Mouse (Mus musculus) embryo, embryonic 10 days (tissue): ENCODE data around the gene Rdh19.
"Not testable (repeated sequence)": the region's sequence is repeated elsewhere in the genome, so short reads cannot be mapped to it uniquely, and the experiment has no call there.

Source experiments
- DNase-seq: peaks from one replicate; pipeline ENCODE4 v3.0.0-alpha.2; 2015; ENCODE audit warnings: low spot score

The Rdh19 gene

DNA sequence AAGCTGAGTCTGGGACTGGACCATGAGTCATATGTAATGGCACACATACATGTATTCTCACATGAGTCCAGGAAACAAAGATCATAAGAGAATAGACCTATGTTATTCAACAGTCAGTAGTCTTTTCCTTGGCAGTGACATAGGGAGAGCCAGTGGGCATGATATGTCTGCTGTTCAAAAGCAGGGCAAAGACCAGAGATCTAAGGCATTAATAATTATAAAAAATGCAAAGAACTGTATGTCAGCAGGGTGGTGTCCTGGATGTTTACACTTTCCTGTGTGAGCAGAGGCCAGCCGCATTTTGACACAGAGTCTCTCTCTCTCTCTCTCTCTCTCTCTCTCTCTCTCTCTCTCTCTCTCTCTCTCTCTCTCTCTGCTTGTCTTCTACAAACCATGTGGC is at the start of gene Rdh19:
Gene Rdh19, plus strand, starts transcription at position 301 of the 400 bp plus-strand sequence.
- DNase-seq = no peak

DNA sequence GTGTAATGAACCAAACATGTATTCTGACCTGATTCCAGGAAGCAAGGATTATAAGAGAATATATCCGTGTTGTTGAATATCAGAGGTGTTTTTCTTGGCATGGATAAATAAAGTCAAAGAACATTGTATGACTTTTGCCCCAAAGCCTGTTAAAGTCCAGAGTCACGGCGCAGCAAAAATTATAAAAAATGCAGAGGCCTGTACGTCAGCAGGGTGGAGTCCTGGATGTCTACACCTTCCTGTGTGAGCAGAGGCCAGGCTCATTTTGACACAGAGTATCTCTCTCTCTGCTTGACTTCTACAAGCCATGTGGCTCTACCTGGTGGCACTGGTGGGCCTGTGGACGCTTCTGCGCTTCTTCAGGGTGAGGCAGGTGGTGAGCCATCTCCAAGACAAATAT is 48.8 kb upstream of the Rdh19 start, which contains the start of gene Rdh16:
Gene Rdh16, plus strand, starts transcription at position 262 of the 400 bp plus-strand sequence.
- DNase-seq = no peak

DNA sequence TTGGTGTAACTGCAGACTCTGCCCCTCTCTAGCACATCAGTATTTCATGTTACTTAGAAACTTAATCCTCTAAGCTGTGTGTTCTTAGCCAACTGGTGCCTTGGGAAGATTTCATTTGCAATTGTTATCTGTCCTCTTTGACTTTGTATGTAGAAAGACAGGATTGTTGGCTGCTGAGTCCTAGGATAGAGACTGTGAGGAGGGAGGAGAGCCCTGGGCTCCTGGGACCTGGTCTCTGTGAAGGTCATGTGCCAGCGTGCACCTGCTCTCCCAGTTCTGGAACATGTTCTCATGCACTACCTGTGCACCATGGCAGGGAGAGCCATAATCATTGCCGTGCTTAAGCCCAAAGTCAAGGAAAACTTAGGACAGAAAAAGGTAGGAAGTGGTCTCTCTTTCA is 48.1 kb upstream of the Rdh19 start:
- DNase-seq = no peak

DNA sequence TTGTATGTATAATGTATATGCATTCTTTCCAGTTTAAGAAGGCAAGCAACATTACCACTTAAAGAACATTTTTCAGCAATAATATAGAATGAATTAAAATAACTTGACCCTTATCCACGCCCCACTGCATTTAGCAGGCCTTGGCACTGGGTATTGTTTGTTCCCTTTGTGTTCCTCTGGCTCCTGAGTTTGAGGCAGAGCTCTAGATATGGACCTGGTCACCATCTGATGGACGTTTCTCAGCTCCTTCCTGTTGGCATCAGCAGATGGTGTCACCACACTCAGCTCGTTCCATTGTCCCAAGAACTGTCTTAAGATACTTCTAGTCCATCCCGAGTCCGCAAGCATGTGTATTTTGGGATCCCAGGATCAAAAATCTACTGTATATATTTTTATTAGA is 47.5 kb upstream of the Rdh19 start:
- DNase-seq = no peak

DNA sequence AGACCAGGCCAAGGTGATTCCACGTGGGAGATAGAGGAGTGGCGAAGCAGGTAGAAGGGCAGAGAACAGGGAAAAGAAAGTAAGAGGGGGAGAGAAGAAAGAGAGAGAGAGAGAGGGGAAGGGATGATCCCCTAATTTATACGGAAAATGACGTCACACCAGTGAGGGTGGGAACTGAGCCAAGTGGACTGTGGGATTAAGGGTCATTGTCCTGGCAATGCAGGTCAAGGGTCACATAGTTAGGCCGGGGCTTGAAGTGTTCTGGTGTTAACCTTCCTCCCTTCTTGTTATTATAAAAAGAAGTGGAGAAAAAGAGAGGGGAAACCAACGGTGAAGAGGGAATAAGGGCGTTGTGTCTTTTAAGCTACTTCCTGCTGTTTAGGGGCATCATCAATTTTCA is 45.3 kb upstream of the Rdh19 start:
- no peak for DNase-seq

DNA sequence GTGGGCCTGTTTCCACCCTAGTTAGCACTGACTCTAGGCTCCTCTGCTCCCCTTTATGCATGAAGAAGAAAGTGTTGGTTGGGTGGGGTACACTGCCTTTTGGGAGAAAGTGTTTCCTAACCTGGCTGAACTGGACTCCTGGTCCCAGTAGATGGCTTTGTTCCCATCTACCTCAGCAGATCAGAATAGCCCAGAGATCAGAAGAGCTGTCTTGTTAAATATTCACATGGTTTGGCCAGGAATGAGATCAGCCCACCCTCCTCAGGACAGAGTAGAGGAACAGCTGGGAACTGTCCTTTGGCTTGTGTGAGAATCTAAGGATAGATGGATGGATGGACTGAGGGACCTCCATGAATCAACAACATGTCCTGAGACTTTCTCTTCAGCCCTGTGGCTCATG is 33.8 kb upstream of the Rdh19 start:
- DNase-seq = no peak

DNA sequence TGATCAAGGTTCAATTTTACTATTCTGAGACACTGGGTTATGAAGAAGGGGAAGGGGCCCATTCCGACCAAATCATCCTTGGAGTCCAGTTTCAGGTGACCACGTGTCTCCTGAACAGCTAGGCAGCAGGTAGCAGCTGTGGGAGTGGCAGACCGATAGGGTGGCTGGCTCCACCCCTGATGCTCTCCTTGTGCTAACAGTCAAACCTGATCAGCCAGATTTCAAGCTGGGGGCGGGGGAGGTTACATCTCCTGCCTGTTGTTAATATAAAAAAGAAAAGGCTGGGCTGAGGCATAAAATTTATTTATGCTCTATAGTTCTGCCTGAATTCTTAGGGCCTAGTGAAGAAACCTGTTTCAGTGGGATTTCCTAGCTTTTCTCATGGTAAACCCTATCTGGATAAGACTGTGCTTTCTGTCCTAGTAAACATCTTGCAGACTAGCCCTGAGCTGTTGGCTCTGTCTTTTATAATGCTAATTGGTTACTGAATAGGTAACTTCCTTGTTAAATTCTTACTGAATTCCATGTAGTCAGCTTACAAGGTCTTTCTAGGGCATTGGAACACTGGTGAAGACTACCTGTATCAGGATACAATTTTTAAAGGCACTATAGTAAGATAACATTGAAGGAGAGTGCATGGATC is 32.3 kb upstream of the Rdh19 start:
- not testable (repeated sequence) for DNase-seq

DNA sequence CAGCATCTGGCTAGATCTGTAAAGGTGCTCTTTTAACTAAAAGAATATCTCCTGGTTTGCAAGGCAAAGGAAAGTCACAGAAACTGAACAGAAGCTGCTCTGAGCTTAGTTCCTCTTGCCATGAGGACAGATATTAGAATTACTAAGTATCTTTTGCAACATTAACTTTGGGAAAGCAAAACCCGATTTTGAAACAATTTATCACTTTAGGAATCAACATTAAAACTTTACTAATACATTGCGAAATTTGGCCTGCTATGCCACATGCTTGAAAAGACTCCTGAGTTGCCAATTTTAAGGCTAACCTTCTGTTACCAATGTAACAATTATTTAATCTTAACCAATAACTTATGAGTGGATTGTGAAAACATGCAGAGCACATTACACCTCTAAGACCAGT is 27.9 kb upstream of the Rdh19 start:
- not testable (repeated sequence) for DNase-seq

DNA sequence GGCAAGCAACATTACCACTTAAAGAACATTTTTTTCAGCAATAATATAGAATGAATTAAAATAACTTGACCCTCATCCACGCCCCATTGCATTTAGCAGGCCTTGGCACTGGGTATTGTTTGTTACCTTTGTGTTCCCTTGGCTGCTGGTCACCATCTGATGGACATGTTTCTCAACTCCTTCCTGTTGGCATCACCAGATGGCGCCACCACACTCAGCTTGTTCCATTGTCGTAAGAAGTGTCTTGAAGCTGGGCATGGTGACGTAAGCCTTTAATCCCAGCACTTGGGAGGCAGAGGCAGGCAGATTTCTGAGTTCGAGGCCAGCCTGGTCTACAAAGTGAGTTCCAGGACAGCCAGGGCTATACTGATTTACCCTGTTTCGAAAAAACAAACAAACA is 24.3 kb upstream of the Rdh19 start:
- peak; percentile 35 for DNase-seq

DNA sequence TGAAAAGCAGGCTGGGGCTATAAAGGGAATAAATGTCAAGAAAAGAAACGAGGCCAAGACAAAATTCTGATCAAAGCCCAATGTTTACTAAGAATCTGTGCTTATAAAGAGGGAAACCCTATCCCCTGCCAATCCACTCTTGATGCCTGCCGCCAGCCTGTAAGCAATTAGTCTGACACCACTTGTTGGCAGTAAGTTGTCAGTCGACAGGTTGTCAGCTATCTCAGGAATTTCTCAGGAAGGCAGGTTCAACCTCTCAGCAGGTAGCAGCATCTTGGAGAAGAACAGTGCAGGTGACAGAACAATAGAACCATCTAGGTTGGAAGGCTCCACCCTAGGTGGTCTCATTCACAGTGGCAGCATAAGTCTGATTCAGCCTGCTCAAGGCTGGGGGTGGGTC is 20.6 kb upstream of the Rdh19 start:
- DNase-seq = no peak

DNA sequence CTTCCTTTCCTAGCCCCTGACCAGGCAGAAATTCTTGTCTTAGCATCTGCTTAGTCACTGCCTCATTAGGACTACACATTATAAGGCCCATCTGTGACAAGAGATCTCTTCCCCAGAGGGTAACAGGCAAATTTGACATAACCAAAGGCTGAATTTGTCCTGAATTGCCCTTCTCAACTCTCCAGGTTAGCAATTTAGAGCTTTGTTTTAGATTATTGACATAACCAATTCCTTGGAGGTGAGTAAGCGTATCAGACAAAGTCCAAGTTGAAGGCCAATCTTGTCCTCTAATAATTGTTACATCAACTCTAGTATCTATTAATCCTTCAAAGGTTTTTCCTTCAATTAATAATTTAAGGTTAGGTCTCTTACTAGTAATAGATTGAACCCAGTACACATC is 15.5 kb upstream of the Rdh19 start:
- not testable (repeated sequence) for DNase-seq

DNA sequence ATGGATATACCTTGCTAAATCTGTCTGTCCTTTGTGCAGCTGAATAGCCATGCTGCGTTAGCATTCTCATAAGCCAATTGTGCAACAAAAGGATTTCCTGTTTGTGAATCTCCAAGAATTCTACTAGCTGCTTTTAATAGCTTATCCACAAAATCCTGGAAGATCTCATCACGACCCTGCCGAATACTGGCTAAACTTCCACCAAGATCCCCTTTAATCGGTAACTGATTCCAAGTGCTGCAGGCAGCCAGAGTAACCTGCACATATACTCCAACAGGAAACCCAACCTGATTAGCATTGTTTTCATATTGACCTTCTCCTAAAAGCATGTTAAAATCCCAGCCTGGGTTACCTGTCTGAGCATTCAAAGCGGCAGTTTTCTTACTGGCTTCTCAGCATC is 14.4 kb upstream of the Rdh19 start:
- DNase-seq = no peak

DNA sequence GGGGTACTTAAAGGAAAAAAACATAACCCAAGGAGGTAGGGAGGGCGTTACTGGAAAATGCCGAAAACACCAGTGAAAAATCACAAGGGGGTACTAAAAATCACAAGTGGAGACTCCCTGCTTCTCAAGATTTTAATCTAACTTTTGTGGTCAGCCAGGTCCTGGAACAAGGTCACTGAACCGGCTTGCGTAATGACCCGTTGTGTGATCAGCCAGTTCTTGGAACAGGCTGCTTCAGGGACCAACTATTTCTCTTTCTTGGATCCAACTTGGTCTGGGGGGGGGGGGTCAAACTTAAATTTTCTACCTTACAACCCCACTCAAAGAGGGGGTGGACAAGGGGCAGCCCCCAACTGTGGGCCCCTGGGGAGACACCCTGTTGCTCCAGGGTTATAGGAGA is 11.9 kb upstream of the Rdh19 start:
- not testable (repeated sequence) for DNase-seq

DNA sequence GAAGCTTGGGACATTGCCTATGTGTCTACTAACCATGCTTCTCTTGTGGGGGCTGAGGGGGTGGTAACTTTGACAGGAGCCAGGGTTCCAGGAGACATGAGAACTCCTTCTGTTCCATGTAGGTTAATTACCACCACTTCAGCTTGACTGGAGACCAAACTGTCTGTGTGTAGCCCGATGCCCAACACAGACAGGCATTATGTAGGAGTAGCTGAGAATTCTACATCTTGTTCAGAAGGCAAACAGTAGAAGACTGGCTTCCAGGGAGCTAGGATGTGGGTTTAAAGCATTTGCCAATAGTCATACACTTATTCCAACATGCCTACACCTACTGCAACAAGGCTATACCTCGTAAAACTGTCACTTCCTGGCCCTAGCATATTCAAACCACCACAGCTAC is 11.2 kb upstream of the Rdh19 start:
- DNase-seq = no peak

DNA sequence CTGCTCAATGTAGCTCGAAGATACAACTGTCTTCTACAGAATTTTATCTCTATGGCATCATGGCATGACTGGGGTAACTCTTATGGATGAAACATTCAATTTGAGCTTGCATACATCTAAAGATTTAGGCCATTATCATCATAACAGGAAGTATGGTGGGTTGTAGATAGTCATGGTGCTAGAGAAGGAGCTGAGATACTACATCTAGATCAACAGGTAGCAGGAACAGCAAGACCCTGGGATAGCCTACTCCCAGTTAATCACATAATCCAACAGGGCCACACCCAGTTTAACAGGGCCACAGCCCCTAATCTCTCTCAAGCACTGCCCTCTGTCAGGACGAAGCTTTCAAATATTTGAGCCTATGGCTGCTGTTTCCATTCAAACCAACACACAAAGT is 9.0 kb upstream of the Rdh19 start:
- DNase-seq = no peak

DNA sequence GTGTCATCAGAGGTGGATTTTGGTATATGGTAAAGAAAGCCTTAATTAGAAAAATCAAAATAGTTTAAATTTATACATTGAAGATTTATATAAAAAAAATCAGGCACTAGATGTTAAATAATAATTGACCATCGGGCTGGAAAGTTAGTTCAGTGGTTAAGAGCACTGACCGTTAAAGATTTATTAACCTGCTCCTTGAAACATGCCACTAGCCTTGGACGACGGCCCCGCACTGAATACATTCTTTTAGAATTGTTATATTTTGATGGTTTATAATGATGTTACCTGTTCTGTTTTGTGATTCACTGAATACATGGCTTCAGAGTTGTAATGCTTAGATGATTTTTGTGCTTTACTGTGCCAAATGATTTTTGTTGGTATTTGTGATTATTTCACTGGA is 3.8 kb upstream of the Rdh19 start:
- not testable (repeated sequence) for DNase-seq

DNA sequence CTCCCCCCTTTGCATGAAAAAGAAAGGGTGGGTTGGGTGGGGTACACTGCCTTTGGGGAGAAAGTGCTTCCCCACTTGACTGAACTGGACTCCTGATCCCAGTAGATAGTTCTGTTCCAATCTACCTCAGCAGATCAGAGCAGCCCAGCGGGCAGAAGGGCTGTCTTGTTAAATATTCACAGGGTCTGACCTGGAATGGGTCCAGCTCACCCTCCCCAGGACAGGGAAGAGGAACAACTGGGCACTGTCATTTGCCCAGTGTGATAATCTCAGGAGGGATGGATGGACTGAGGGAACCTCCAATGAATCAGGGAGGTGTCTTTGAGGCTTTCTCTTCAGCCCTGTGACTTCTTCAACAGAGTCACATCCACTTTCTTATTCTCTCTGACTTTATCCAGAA is 1.6 kb upstream of the Rdh19 start:
- DNase-seq = no peak

DNA sequence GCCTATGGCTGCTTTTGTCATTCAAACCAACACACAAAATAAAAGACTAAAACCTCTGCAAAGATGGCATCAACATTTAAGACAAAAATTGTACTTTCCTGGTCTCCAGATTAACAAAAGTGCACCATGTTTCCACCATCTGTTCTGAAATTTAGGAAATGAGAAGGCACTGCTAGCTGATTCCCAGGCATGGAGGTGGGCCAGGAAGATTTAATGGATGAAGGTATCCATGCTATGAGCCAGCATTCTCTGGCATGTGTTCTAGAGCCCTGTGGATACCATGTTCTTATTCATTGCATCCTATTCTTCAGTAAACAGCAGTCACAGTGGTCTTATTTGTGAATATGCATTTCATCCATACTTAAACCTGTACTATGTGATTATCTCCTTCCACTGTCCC is 6.6 kb downstream of the Rdh19 start:
- no peak for DNase-seq

DNA sequence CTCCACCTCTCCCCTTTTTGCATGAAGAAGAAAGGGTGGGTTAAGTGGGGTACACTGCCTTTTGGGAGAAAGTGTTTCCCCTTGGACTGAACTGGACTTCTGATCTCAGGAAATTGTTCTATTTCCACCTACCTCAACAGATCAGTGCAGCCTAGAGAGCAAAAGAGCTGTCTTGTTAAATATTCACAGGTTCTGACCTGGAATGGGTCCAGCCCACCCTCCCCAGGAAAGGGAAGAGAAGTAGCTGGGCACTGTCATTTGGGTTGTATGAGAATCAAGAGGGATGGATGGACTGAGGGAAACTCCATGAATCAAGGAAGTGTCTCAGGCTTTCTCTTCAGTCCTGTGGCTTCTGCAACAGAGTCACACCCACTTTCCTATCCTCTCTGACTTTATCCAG is 15.2 kb downstream of the Rdh19 start:
- no peak for DNase-seq

DNA sequence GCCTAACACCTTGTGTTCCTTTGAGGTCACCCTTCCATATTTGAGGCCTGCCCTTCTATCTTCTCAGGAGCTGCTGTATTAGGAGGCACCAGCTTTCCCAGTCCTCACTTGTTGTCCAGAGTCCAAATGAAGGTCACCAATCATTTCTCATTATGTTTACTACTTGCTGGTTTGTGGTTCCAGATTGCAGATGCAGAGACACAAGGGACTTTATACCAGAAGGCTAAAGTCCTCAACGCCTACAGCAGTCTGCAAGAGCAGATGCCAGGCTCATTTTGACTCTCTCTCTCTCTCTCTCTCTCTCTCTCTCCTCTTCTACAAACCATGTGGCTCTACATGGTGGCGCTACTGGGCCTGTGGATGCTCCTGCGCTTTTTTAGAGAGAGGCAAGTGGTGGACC is 16.5 kb downstream of the Rdh19 start, which contains the start of gene Rdh16f2:
Gene Rdh16f2, plus strand, starts transcription at position 243 of the 400 bp plus-strand sequence.
- DNase-seq = no peak

DNA sequence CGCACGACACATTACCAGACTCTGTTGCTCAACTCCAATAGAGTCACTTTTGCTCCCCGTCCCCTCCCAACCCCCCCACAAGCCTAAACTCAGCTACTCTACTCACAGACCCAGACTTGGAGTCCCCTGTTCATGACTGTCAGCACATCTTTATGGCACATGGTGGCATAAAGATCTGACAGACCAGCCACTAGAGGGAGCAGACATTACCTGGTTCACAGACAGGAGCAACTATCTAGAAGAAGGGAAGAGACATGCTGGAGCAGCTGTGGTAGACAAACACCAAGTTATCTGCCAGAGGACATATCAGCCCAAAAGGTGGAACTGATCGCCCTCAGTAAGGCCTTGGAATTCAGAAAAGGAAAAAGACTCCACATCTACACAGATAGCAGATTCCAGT is 22.8 kb downstream of the Rdh19 start:
- DNase-seq = peak; percentile 28

DNA sequence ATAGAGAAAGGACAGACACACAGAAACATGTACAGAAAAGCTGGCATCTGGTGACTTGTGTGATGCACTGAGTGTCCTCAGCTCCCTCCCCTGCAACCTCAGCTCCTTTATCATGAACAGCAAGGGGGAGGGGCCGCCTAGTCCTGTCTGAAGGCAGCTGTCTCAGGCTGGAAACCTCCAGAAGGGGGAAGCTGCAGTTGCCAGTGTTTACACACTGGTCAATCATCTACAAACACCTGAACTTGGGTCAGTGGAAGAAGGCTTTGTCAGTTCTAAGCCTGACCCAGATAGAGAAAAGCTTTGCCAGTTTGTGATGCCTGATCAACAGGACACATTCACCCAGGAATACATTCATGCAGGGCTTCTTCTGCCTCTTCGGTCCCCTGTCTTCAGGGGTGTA is 28.0 kb downstream of the Rdh19 start:
- DNase-seq = no peak

DNA sequence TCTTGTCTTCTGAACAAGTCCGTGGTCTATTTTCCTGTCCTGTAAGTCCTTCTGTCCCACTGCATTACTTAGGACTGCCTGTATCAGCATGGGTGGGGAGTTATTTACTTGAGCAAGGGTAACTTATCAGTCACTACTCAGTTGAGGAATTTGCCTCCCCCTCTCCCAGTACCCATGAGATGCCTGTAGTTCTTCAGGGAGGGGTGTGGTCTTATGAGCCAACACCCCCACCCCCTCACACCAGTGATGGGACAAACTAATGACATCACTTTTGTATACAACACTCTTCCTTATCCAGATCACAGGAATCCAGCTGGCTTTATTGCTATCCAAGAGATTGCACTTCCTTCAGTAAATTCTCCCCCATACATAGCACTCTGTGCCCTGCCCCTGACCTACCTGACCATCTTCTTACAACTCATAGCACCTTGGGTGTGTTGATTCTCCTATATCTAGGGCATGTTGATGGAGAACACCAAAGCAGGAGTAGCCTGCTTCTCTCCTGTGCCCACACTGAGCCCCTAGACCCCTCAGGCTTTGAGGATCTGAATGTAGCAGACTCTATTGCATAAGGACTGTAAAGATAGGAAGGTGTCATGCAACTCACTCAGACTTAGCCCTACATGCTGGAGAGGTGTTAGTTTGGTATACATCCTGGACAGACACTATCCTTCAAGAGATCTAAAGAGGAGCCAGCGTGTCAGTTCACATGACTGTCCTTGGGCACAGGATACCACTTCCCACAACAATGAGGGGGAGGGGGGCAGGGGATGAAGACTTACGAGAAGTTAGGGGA is 28.7 kb downstream of the Rdh19 start:
- no peak for DNase-seq
